Comparison of ENCODE assay signal across 24 mouse cellular contexts in the genomic region with DNA sequence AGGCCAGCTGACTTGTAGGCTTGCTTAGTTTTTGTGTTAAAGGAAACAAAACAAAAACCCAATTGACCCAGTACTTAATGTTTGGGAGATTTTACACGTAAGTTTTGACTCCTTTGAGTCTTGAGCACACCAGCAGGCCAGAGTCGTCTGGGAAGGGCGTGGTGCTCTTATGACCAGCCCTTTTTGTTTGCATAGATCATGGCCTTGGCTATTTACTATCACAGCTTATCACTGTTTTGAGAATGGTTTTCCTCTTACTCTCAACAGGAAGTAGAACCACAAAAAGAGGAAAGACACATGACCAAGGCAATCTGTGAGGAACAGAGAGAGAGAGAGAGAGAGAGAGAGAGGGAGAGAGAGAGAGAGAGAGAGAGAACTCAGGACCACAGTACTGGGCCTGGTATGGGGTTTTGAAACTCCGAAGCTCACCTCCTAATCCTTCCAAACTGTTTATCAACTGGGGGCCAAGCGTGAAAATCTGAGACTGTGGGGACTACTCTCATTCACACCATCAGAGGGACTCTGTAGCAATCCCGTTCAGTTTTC. TPM values are rescaled to one million over a fixed set of nuclear protein-coding genes. Genes with fewer than 3 reads are reported as not detected.
A peak's percentile ranks its signal among the peaks of the same experiment; 100 is the strongest.
DNase-seq lines count a peak whose midpoint lies in the region; ATAC-seq lines count a peak whose summit lies in the region.
"Had no signal": no experiment of that assay in that cellular context is flagged by ENCODE, and none has a peak within 500 bp of the region (broad histone marks: within the 10 kb centered on the region; RNA-seq: fewer than 3 reads in every experiment).

No protein-coding gene starts in this region.

- WGBS in lung, embryonic 15.5 days, result 60% methylated on average over 6 of the region's 6 CpGs
- WGBS in intestine, embryonic 14.5 days, result 79% methylated on average over 6 of the region's 6 CpGs

- no peak overlapping the region for H3K9ac ChIP-seq in lung, embryonic 15.5 days
- H3K9ac ChIP-seq in intestine, embryonic 14.5 days (ENCODE audit: low read length), result no peak overlapping the region
- H3K9ac ChIP-seq: forebrain, embryonic 13.5 days; forebrain, postnatal 0 days; heart, embryonic 13.5 days; hindbrain, embryonic 13.5 days had no signal

- no peaks in the 10 kb centered on the region for H3K9me3 ChIP-seq in lung, embryonic 15.5 days
- no peaks in the 10 kb centered on the region for H3K9me3 ChIP-seq in intestine, embryonic 14.5 days (ENCODE audit: control insufficient read depth, low read length)
- H3K9me3 ChIP-seq: embryonic facial prominence, embryonic 10.5 days; forebrain, embryonic 13.5 days; heart, embryonic 13.5 days; hindbrain, embryonic 13.5 days had no signal

- H3K4me3 ChIP-seq in lung, embryonic 15.5 days, result no peak overlapping the region
- H3K4me3 ChIP-seq in intestine, embryonic 14.5 days (ENCODE audit: low read depth, low read length), result no peak overlapping the region
- H3K4me3 ChIP-seq: embryonic facial prominence, embryonic 10.5 days; forebrain, embryonic 13.5 days; heart, embryonic 13.5 days; hindbrain, embryonic 13.5 days had no signal

- intact Hi-C loops in heart, postnatal 36 days (cut with DNase I), result no loop called here

- 0 out of 2 replicates have a peak overlapping the region, but pooled peaks have one; percentile 24 for H3K27ac ChIP-seq in lung, embryonic 15.5 days
- no peak overlapping the region for H3K27ac ChIP-seq in intestine, embryonic 14.5 days (ENCODE audit: low read depth)
- H3K27ac ChIP-seq: embryonic facial prominence, embryonic 10.5 days; forebrain, embryonic 13.5 days; heart, embryonic 13.5 days; hindbrain, embryonic 13.5 days had no signal

- peaks cover 13% of the 10 kb centered on the region; the same call in 1 of the 2 replicates for H3K4me1 ChIP-seq in lung, embryonic 15.5 days
- no peaks in the 10 kb centered on the region for H3K4me1 ChIP-seq in intestine, embryonic 14.5 days (replicated peaks; ENCODE audit: control insufficient read depth, insufficient read depth, low read length)
- H3K4me1 ChIP-seq: embryonic facial prominence, embryonic 10.5 days; forebrain, embryonic 13.5 days; hindbrain, embryonic 13.5 days had no signal

- no peaks in the 10 kb centered on the region for H3K27me3 ChIP-seq in lung, embryonic 15.5 days
- H3K27me3 ChIP-seq in intestine, embryonic 14.5 days (replicated peaks; ENCODE audit: control insufficient read depth, insufficient read depth, low read length), result no peaks in the 10 kb centered on the region
- H3K27me3 ChIP-seq: CH12.LX; forebrain, embryonic 13.5 days; heart, embryonic 13.5 days; hindbrain, embryonic 13.5 days had no signal

- no peak for DNase-seq in lung, postnatal 25 days (ENCODE audit: low spot score)
- peak; percentile 59 for DNase-seq in A20 (ENCODE audit: low read depth, low spot score)
- DNase-seq in intestine, embryonic 14.5 days (ENCODE audit: low spot score), result no peak
- DNase-seq in thymus, postnatal 10 days (ENCODE audit: low spot score in 2 of 2), result no peak
- no peak for DNase-seq in heart, postnatal 36 days
- DNase-seq in kidney, postnatal 4 days, result no peak
- DNase-seq: adrenal gland, adult 2 months; adrenal gland, postnatal 25 days; cerebellum, adult 2 months; cerebellum, postnatal 10 days; forebrain, postnatal 0 days; gastrocnemius, postnatal 14 days; heart, adult 11 months had no signal

- H3K36me3 ChIP-seq in lung, embryonic 15.5 days, result peaks cover 14% of the 10 kb centered on the region
- H3K36me3 ChIP-seq in intestine, embryonic 14.5 days (ENCODE audit: control insufficient read depth, insufficient read depth, low read length), result peaks cover 24% of the 10 kb centered on the region
- H3K36me3 ChIP-seq: hindbrain, embryonic 13.5 days had no signal

- no peak for ATAC-seq in lung, embryonic 15.5 days (ENCODE audit: borderline replicate concordance, extremely low read depth, low FRiP score, low TSS enrichment)
- 0 out of 2 replicates have a peak, but pooled peaks have one; percentile 47 for ATAC-seq in intestine, embryonic 14.5 days (replicated peaks; ENCODE audit: low FRiP score, low TSS enrichment, low read depth)
- ATAC-seq in megakaryocyte progenitor cell, adult 5-6 weeks (replicated peaks; ENCODE audit: poor library complexity), result peak; percentile 26; the same call in 1 of the 2 replicates
- ATAC-seq: forebrain, embryonic 13.5 days; forebrain, postnatal 0 days had no signal

- H3K4me2 ChIP-seq in lung, embryonic 15.5 days, result no peak overlapping the region
- no peak overlapping the region for H3K4me2 ChIP-seq in intestine, embryonic 14.5 days (ENCODE audit: low read length)
- H3K4me2 ChIP-seq: forebrain, embryonic 13.5 days; heart, embryonic 13.5 days; hindbrain, embryonic 13.5 days had no signal

RNA-seq across cellular contexts. Expression of a gene that starts 10.8 kb away (rescaled TPM):
- 89.7 and 90.6 TPM in 2 replicates for polyA plus RNA-seq in lung, embryonic 15.5 days (2015; fragmentation: Nextera tagmentation; extraction: Ambion mirVana)
- polyA plus RNA-seq in intestine, embryonic 14.5 days (2014; fragmentation: Nextera tagmentation; extraction: Ambion mirVana), result 83.5 and 86.4 TPM in 2 replicates
- 34.2 and 37.4 TPM in 2 replicates for total RNA-seq in megakaryocyte progenitor cell, adult 5-6 weeks (2015)
- 83.5 and 102 TPM in 2 replicates for total RNA-seq in megakaryocyte progenitor cell, adult 5-6 weeks (2017)
- total RNA-seq in heart, postnatal 36 days (2021), result 10 to 100 TPM; 18.1 to 22.4 TPM

RNA-seq across cellular contexts. Expression of a gene that starts 10.8 kb away (rescaled TPM):
- polyA plus RNA-seq in lung, embryonic 15.5 days (2015; fragmentation: Nextera tagmentation; extraction: Ambion mirVana), result not detected in 2 replicates
- 6.7 and 9.2 TPM in 2 replicates for polyA plus RNA-seq in intestine, embryonic 14.5 days (2014; fragmentation: Nextera tagmentation; extraction: Ambion mirVana)
- total RNA-seq in megakaryocyte progenitor cell, adult 5-6 weeks (2015), result not detected in 2 replicates
- not detected in 2 replicates for total RNA-seq in megakaryocyte progenitor cell, adult 5-6 weeks (2017)
- not detected for total RNA-seq in heart, postnatal 36 days (2021)
- total RNA-seq: adrenal gland, adult 2 months; adrenal gland, postnatal 25 days; forebrain, postnatal 0 days; gastrocnemius, adult 18-20 months; gastrocnemius, postnatal 14 days; hematopoietic stem cell, adult 5-6 weeks had no signal
- polyA plus RNA-seq: adrenal gland, adult 2 months; cerebellum, adult 2 months; embryonic facial prominence, embryonic 10.5 days; forebrain, embryonic 13.5 days; heart, embryonic 13.5 days; heart, postnatal 0 days; hindbrain, embryonic 13.5 days had no signal

RNA-seq across cellular contexts. Expression of a gene that starts 37.9 kb away (rescaled TPM):
- not detected in 2 replicates for polyA plus RNA-seq in lung, embryonic 15.5 days (2015; fragmentation: Nextera tagmentation; extraction: Ambion mirVana)
- polyA plus RNA-seq in intestine, embryonic 14.5 days (2014; fragmentation: Nextera tagmentation; extraction: Ambion mirVana), result 0.12 TPM in 1 of 2 replicates, not detected in the other
- total RNA-seq in megakaryocyte progenitor cell, adult 5-6 weeks (2015), result not detected in 2 replicates
- not detected in 2 replicates for total RNA-seq in megakaryocyte progenitor cell, adult 5-6 weeks (2017)
- total RNA-seq in heart, postnatal 36 days (2021), result not detected
- total RNA-seq: adrenal gland, adult 2 months; adrenal gland, postnatal 25 days; CH12.LX; gastrocnemius, adult 18-20 months; gastrocnemius, postnatal 14 days; hematopoietic stem cell, adult 5-6 weeks had no signal
- polyA plus RNA-seq: adrenal gland, adult 2 months; cerebellum, adult 2 months; embryonic facial prominence, embryonic 10.5 days; embryonic facial prominence, embryonic 14.5 days; forebrain, embryonic 13.5 days; heart, embryonic 13.5 days; heart, postnatal 0 days; hindbrain, embryonic 13.5 days had no signal

RNA-seq across cellular contexts. Expression of a gene that starts 53.3 kb away (rescaled TPM):
- polyA plus RNA-seq in lung, embryonic 15.5 days (2015; fragmentation: Nextera tagmentation; extraction: Ambion mirVana), result not detected in 2 replicates
- not detected in 2 replicates for polyA plus RNA-seq in intestine, embryonic 14.5 days (2014; fragmentation: Nextera tagmentation; extraction: Ambion mirVana)
- total RNA-seq in megakaryocyte progenitor cell, adult 5-6 weeks (2015), result not detected in 2 replicates
- not detected in 2 replicates for total RNA-seq in megakaryocyte progenitor cell, adult 5-6 weeks (2017)
- total RNA-seq in heart, postnatal 36 days (2021), result not detected
- total RNA-seq: adrenal gland, adult 2 months; adrenal gland, postnatal 25 days; CH12.LX; forebrain, postnatal 0 days; gastrocnemius, postnatal 14 days; hematopoietic stem cell, adult 5-6 weeks had no signal
- polyA plus RNA-seq: adrenal gland, adult 2 months; cerebellum, adult 2 months; embryonic facial prominence, embryonic 10.5 days; forebrain, embryonic 13.5 days; forebrain, postnatal 0 days; heart, embryonic 13.5 days; heart, postnatal 0 days; hindbrain, embryonic 13.5 days had no signal
